Mouse (Mus musculus): ENCODE measurements at regions not wholly inside any gene's neighbourhood (a gene's known extent, or its start where the extent isn't known, plus 50 kb on each side); places are given as distances from the start of the nearest gene placed in this dataset.
A peak's percentile ranks its signal among the peaks of the same experiment; 100 is the strongest.

- ATAC-seq (replicated peaks; ENCODE audit: poor library complexity, severe bottlenecking): peak; percentile 40; the same call in 1 of the 2 replicates
These were observed 101.3 kb upstream of the A26c2 start for GRCm38 (mm10) chr7:62924585-62925331.

- ATAC-seq (replicated peaks; ENCODE audit: poor library complexity, severe bottlenecking): no peak
These were observed 98.8 kb upstream of the A26c2 start for GRCm38 (mm10) chr7:62922246-62922645.

- ATAC-seq (replicated peaks; ENCODE audit: poor library complexity, severe bottlenecking): no peak
These were observed 70.9 kb upstream of the A26c2 start for GRCm38 (mm10) chr7:62894337-62894736.

- peak; percentile 82 for ATAC-seq (replicated peaks; ENCODE audit: poor library complexity, severe bottlenecking)
These were observed 53.6 kb upstream of the A26c2 start for GRCm38 (mm10) chr7:62877033-62877432.
